Mouse (Mus musculus) neural tube, embryonic 12.5 days (tissue): ENCODE measurements around the gene Prune1. TPM values are rescaled to one million over a fixed set of nuclear protein-coding genes. Genes with fewer than 3 reads are reported as not detected.

Source experiments
- ATAC-seq: fragments of 200-750 bp; cut with Nextera tagmentation; 2 replicates; pipeline ENCODE4 v1.8.0; 2017; ENCODE audit warnings: low read depth, mild to moderate bottlenecking, moderate TSS enrichment, moderate library complexity; ENCODE audit not compliant: low FRiP score
- H3K27ac ChIP-seq: fragments of 300-500 bp; sonication (generic); 2 replicates; pipeline ENCODE4 v1.5.1; 2016
- H3K27me3 ChIP-seq: fragments of 300-500 bp; sonication (generic); replicated peaks from 2 replicates; pipeline ENCODE4 v1.6.1; 2016; ENCODE audit warnings: mild to moderate bottlenecking
- H3K36me3 ChIP-seq: fragments of 300-500 bp; sonication (generic); 2 replicates; pipeline ENCODE4 v1.6.1; 2016; ENCODE audit warnings: mild to moderate bottlenecking
- H3K4me1 ChIP-seq: fragments of 300-500 bp; sonication (generic); 2 replicates; pipeline ENCODE4 v1.6.1; 2016
- H3K4me2 ChIP-seq: fragments of 300-500 bp; sonication (generic); replicated peaks from 2 replicates; pipeline ENCODE4 v1.6.1; 2016; ENCODE audit warnings: mild to moderate bottlenecking
- H3K4me3 ChIP-seq: fragments of 300-500 bp; sonication (generic); 2 replicates; pipeline ENCODE4 v1.5.1; 2016
- H3K9ac ChIP-seq: fragments of 300-500 bp; sonication (generic); 2 replicates; pipeline ENCODE4 v1.6.1; 2016; ENCODE audit warnings: mild to moderate bottlenecking
- H3K9me3 ChIP-seq: fragments of 300-500 bp; sonication (generic); 2 replicates; pipeline ENCODE4 v1.6.1; 2016; ENCODE audit warnings: mild to moderate bottlenecking
- WGBS: fragments of 180-500 bp; shearing (Covaris S2); methylation state at CpG from one replicate; pipeline ENCODE4 v1.1.7; 2016; 5-methylcytosine and 5-hydroxymethylcytosine counted together
- polyA plus RNA-seq: library from polyadenylated mRNA; unstranded; fragments of >200 nt; fragmentation: Nextera tagmentation; extraction: Ambion mirVana; gene quantifications from 2 replicates; pipeline ENCODE4 v1.2.1, GENCODE M21; 2016

Gene Prune1
- polyA plus RNA-seq, 1 experiment from 2014 or later = 36.1 TPM

DNA sequence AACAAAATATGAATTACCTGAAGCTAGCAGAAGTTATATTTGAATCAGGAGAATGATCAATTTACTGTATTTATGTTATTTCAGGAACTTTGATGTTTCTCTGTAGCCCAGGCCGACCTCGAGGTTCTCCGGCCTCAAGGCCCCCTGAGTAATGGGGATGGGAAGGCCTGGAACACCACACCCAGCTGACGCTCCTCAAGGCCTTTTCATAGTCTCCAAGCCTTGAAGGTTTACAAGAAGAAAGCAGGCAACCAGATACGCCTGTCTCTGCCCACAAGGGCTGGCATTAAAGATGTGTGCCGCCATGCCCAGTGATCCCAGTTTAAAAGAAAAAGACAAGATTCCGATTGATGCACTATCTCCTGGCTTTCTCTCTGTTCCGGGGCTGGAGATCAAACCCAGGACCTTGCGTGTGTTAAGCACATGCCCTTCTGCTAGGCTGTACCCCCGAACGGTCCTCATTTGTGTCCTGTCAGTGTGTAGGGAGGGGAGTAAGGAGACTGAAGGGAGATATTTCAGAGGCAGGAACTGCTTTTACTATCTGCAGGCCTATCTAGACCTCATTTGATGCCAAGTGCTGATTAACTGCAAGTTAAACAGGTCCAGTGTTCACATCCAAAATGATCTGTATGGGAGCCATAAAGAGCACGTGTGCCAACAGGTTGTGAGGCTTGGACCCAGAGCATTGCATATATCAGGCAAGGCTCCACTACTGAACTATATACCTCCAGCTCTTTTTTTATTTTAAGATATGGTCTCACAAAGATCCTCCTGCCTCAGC lies 2.8 kb upstream of the Prune1 start:
- no peaks in the 10 kb centered on the region for H3K27me3 ChIP-seq
- H3K4me2 ChIP-seq = peak overlapping the region; percentile 72
- H3K4me1 ChIP-seq = peaks cover 21% of the 10 kb centered on the region
- H3K36me3 ChIP-seq = peaks cover 23% of the 10 kb centered on the region
- no peak overlapping the region; the same call in 1 of the 2 replicates for H3K4me3 ChIP-seq
- H3K9ac ChIP-seq = 0 out of 2 replicates have a peak overlapping the region, but pooled peaks have one; percentile 3
- H3K9me3 ChIP-seq = no peaks in the 10 kb centered on the region
- H3K27ac ChIP-seq = no peak overlapping the region
- no peak for ATAC-seq
- 87% methylated on average over 12 of the region's 12 CpGs for WGBS

DNA sequence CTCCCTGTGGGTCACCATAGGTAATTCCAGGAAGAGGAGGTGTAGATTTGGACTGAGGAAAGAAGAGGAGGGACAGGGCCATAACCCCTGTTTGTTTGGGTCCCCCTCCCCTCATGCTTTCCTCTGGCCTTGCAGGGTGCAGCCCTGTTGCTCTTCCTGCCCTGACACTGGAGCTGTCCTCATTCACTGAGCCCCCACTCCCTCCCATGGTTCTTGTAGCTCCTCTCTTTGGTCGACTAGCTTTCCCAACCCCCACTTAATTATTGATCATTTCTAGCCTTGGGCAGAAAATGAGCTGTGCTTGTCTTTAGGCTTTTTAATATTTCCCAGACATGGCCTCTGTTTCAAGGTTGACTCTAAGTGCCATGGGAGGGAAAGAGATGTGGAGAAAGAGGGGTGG lies 2.2 kb upstream of the Prune1 start:
- Histone ChIP-seq H3K4me1 (peaks cover 21% of the 10 kb centered on the region), H3K27ac (no peak overlapping the region), H3K9me3 (no peaks in the 10 kb centered on the region), H3K9ac (peak overlapping the region; percentile 86), H3K4me2 (peak overlapping the region; percentile 72), H3K4me3 (peak overlapping the region; percentile 64), H3K36me3 (peaks cover 19% of the 10 kb centered on the region), H3K27me3 (no peaks in the 10 kb centered on the region)
- no peak for ATAC-seq
- WGBS = 13% methylated on average over 1 of the region's 1 CpGs

DNA sequence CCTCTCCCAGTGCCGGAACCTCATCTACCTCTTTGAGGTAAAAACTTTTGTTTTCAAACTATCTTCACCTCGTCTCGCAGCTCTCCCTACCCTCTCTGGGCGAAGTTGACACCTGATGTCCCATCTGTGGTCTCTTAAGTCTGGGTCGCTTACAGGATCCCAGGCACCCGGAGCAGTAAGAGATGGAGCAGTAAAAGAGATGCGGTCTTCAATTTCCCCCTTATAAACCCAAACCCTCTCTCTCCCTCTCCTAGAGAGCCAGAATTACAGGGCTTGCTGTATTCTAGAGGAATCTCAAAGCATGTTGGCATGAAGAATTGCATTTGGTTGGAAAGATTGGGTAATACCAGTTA lies 1.7 kb upstream of the Prune1 start:
- no peaks in the 10 kb centered on the region for H3K27me3 ChIP-seq
- H3K4me2 ChIP-seq = peak overlapping the region; percentile 72
- no peaks in the 10 kb centered on the region for H3K9me3 ChIP-seq
- H3K36me3 ChIP-seq = peaks cover 16% of the 10 kb centered on the region
- WGBS = under 1% methylated on average over 7 of the region's 7 CpGs
- ATAC-seq = no peak
- peak overlapping the region; percentile 86 for H3K9ac ChIP-seq
- H3K4me1 ChIP-seq = peaks cover 21% of the 10 kb centered on the region
- H3K4me3 ChIP-seq = peak overlapping the region; percentile 64
- peak overlapping the region; percentile 90 for H3K27ac ChIP-seq

DNA sequence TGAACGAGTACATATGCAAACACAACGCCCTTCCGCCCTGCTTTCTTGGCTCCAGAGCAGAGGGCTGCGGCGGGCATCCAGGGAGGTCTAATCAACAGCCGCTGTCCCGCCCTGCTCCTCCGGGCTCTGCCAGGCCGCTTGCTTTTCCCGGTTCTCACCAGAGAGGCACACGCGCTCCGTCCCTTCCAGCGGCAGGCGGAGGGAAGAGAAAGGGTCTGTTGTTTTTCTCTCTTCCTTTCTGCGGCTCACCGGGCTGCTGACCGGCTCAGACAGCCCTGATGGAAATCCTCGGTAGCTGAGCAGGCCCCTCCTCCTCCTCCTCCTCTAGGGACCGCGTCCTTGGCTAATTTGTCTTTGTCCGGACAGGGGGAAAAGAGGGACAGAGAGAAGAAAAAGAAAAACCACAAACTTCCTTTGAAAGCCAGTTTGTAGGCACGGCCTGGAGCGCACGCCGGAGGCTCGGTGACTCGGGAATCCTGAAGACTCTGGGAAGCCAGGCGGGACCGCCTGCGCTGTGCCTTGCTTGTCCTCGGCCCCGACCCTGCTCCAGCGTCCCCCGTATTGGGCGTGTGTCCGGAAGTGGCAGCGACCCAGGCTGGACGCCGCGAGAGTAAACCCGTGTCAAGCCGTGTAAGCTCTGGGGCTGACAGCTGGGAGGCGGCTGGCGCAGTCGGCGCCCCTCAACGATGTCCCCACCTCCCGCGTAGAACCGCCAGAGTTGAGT lies 1.2 kb upstream of the Prune1 start:
- ATAC-seq = peak; percentile 69
- peak overlapping the region; percentile 86 for H3K9ac ChIP-seq
- H3K4me3 ChIP-seq = peak overlapping the region; percentile 64
- under 1% methylated on average over 50 of the region's 51 CpGs for WGBS
- H3K36me3 ChIP-seq = peaks cover 10% of the 10 kb centered on the region
- H3K4me1 ChIP-seq = peaks cover 21% of the 10 kb centered on the region
- H3K9me3 ChIP-seq = no peaks in the 10 kb centered on the region
- H3K27me3 ChIP-seq = no peaks in the 10 kb centered on the region
- peak overlapping the region; percentile 72 for H3K4me2 ChIP-seq
- H3K27ac ChIP-seq = peak overlapping the region; percentile 90

DNA sequence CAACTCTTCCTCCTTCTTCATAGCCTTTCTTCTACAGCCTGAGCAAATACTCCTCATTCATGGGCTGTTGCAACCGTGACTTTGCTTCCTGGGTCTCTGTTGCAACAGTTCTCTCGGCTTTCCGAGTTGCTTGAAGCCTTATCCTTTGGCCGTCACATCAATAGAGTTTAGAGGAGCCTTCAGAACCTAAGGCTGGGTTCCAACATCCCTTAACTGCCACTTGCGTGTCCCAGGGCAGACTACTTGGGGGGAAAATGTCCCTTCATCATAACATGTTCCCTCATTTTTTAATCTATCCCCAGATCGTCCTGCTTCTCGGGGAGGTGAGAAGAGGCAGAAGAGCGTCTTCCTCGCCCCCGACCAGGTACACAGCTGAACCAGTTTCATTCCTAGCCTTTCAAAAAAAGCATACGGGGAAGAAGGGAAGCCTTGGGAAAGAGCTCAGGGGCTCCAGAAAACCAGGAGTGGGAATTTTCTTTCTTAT lies 547 bp upstream of the Prune1 start:
- H3K27me3 ChIP-seq = no peaks in the 10 kb centered on the region
- H3K4me1 ChIP-seq = peaks cover 21% of the 10 kb centered on the region
- H3K9ac ChIP-seq = peak overlapping the region; percentile 86
- under 1% methylated on average over 11 of the region's 11 CpGs for WGBS
- peak overlapping the region; percentile 90 for H3K27ac ChIP-seq
- peak; percentile 15; the same call in 1 of the 2 replicates for ATAC-seq
- H3K4me3 ChIP-seq = peak overlapping the region; percentile 64
- peaks cover 4% of the 10 kb centered on the region for H3K36me3 ChIP-seq
- H3K9me3 ChIP-seq = no peaks in the 10 kb centered on the region
- H3K4me2 ChIP-seq = peak overlapping the region; percentile 72

DNA sequence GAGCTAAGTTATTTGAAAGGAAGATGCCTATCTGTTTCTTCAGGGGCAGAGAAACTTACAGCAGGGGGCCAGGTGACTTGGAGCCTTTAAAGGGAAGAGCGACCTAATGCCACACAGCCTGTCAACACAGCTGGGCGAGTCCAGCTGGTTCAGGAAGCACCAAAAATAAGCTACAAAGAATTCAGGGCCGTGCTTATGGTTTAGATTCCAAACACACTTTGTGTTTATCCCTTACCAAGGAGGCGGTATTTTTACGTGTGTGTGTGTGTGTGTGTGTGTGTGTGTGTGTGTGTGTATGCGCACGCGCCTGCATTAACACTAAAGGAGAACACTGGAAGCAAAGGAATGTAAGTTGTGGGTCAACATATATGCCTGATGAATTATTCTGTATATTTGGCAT lies 1.1 kb downstream of the Prune1 start:
- Histone ChIP-seq H3K36me3 (no peaks in the 10 kb centered on the region), H3K27me3 (no peaks in the 10 kb centered on the region), H3K9me3 (no peaks in the 10 kb centered on the region), H3K4me1 (peaks cover 21% of the 10 kb centered on the region), H3K9ac (peak overlapping the region; percentile 75), H3K4me2 (peak overlapping the region; percentile 72), H3K4me3 (peak overlapping the region; percentile 74), H3K27ac (no peak overlapping the region)
- WGBS = 44% methylated on average over 8 of the region's 8 CpGs
- ATAC-seq = no peak

DNA sequence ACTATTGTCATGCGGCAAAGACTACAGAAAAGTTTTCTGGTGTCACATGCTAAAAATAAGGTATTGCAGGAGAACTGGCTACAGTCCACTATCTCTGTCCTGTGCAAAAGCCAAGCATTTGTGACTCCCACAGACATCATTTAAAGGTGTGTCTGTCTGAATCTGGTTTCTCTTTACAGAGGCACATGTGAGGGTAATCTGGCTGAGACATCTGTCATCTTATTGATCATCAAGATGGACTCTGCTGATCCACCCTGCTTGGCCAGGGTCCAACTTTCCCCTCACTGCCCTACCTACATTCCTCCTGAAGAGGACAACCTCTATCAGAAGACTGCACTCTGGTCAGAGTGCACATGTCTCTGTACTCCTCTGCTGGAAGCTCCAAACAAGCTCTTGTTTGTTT lies 4.7 kb downstream of the Prune1 start:
- Histone ChIP-seq H3K9ac (no peak overlapping the region), H3K9me3 (no peaks in the 10 kb centered on the region), H3K4me2 (no peak overlapping the region), H3K4me3 (no peak overlapping the region), H3K27ac (no peak overlapping the region), H3K27me3 (no peaks in the 10 kb centered on the region), H3K36me3 (0 out of 2 replicates have a peak, but pooled peaks cover 3% of the 10 kb centered on the region), H3K4me1 (peaks cover 4% of the 10 kb centered on the region; the same call in 1 of the 2 replicates)
- WGBS = 94% methylated on average over 1 of the region's 1 CpGs
- ATAC-seq = no peak

DNA sequence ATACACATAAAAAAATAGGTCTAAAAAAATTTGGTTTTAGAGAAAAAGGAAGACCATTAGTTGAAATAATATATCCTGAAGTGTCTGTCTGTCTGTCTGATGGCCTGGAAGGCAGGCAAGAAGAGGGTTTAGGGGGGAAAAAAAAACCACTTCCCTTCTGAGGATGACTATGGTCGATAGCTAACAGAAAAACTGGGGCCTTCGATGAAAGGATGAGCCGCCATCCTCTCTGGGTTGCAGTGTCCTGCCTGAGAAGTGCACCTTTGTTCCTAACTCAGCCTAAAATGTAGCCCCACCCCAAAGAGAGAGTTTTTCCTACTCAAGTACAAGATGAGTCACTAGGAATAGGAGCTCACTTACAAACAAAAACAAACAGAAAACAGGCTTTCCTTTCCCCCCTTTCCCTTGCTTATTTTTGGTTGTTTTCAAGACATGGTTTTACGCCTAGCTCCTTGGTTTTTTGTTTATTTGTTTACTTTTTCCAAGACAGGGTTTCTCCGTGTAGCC lies 5.4 kb downstream of the Prune1 start:
- no peak overlapping the region for H3K9ac ChIP-seq
- no peaks in the 10 kb centered on the region for H3K9me3 ChIP-seq
- peaks cover 4% of the 10 kb centered on the region; the same call in 1 of the 2 replicates for H3K4me1 ChIP-seq
- no peak overlapping the region for H3K27ac ChIP-seq
- H3K36me3 ChIP-seq = 0 out of 2 replicates have a peak, but pooled peaks cover 3% of the 10 kb centered on the region
- H3K27me3 ChIP-seq = no peaks in the 10 kb centered on the region
- H3K4me2 ChIP-seq = no peak overlapping the region
- H3K4me3 ChIP-seq = no peak overlapping the region
- ATAC-seq = no peak
- WGBS = 81% methylated on average over 5 of the region's 5 CpGs

DNA sequence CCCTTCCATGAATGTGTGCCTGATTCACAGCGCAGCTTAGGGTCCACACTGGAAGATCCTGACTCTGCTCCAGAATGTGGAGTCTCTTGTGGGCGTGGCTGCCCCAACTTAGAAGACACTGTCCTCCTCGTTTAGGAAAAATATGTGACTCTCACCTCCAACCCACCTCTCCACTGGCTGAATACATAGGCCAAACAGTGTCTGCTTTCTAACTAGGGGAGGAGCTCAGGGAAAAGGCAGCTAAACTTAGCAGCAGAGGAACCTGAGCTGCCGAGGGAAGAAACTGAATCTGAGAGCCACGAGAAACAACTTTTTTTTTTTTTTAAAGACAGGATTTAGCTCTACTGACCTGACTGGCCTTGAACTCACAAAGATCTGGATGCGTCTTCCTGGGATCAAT lies 6.7 kb downstream of the Prune1 start:
- no peaks in the 10 kb centered on the region for H3K4me1 ChIP-seq
- H3K4me3 ChIP-seq = no peak overlapping the region
- H3K4me2 ChIP-seq = no peak overlapping the region
- H3K9me3 ChIP-seq = no peaks in the 10 kb centered on the region
- H3K36me3 ChIP-seq = 0 out of 2 replicates have a peak, but pooled peaks cover 3% of the 10 kb centered on the region
- no peak overlapping the region for H3K27ac ChIP-seq
- no peak for ATAC-seq
- no peaks in the 10 kb centered on the region for H3K27me3 ChIP-seq
- H3K9ac ChIP-seq = no peak overlapping the region
- WGBS = 85% methylated on average over 6 of the region's 6 CpGs

DNA sequence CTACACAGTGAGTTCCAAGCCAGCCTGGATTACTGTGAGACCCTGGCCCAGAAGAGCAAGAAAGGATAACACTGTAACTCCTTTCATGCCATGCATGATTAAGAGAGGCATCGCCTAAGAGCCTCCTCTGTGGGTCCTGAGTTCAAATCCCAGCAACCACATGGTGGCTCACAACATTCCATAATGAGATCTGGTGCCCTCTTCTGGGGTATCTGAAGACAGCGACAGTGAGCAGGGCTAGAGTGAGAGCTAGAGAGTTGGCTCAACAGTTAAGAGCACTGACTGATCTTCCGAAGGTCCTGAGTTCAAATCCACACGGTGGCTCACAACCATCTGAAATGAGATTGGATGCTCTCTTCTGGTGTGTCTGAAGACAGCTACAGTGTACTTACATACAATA lies 7.4 kb downstream of the Prune1 start:
- Histone ChIP-seq H3K36me3 (0 out of 2 replicates have a peak, but pooled peaks cover 3% of the 10 kb centered on the region), H3K27me3 (no peaks in the 10 kb centered on the region), H3K9ac (no peak overlapping the region), H3K4me3 (no peak overlapping the region), H3K4me2 (no peak overlapping the region), H3K4me1 (no peaks in the 10 kb centered on the region), H3K9me3 (no peaks in the 10 kb centered on the region), H3K27ac (no peak overlapping the region)
- no peak for ATAC-seq
- 94% methylated on average over 4 of the region's 4 CpGs for WGBS

DNA sequence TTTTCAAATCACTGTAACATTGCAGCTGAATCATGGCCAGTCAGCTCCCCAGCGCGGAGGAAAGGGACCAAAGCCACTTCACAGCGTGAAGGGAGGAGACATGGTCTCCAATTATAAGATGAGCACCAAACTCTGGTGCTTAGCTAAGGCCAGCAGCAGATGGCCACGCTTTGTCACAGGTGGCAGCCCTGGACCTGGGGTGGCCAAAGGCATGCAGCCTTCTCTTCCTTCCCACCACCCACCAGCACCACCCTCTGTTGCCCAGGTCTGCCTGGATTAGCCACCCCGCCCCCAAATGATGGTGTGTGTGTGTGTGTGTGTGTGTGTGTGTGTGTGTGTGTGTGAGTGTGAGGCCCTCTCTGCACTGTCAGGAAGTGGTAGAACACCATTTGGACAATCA lies 8.4 kb downstream of the Prune1 start:
- no peak overlapping the region for H3K4me3 ChIP-seq

DNA sequence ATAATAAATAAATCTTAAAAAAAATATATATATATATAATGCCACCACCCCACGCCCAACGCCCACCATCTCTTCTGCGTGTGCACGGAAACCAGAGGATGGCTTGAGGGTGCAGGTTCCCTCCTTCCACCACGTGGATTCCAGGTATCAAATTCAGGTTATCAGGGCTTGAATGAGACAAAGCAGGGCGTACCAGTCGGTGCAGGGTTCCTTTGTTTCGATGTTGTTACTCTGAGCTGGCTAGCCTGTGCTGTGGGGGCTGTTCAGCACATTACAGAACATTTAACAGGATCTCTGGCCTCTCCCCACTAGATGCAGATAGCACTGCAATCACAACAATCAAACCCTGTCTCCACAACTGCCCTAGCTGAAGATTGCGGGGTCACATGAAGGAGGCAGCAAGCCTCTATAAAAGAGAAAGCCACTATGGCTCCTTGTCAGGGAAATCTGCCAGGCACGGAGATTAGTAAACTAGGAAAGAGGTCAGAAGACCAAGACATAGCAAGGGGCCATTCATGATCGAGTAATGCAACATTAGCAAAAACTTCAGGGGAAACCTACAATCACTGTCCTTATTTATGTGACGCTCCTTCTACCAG lies 11.0 kb downstream of the Prune1 start:
- WGBS = 85% methylated on average over 12 of the region's 12 CpGs
- no peak for ATAC-seq
- Histone ChIP-seq H3K4me2 (no peak overlapping the region), H3K4me3 (no peak overlapping the region), H3K4me1 (no peaks in the 10 kb centered on the region), H3K9ac (no peak overlapping the region), H3K27me3 (no peaks in the 10 kb centered on the region), H3K36me3 (peaks cover 30% of the 10 kb centered on the region), H3K9me3 (no peaks in the 10 kb centered on the region), H3K27ac (no peak overlapping the region)

More for the DNA sequence above, 8.4 kb downstream of the Prune1 start:
- Histone ChIP-seq H3K27ac (no peak overlapping the region), H3K27me3 (no peaks in the 10 kb centered on the region), H3K4me2 (no peak overlapping the region), H3K9ac (no peak overlapping the region), H3K36me3 (peaks cover 11% of the 10 kb centered on the region; the same call in 1 of the 2 replicates), H3K4me1 (no peaks in the 10 kb centered on the region), H3K9me3 (no peaks in the 10 kb centered on the region)
- 98% methylated on average over 5 of the region's 5 CpGs for WGBS
- no peak for ATAC-seq
